ENCODE assay signal across 8 mouse cellular contexts in genomic region chr9:110953550-110954461, GRCm38 (mm10). TPM values are rescaled to one million over a fixed set of nuclear protein-coding genes. Genes with fewer than 3 reads are reported as not detected.
A peak's percentile ranks its signal among the peaks of the same experiment; 100 is the strongest.
DNase-seq lines count a peak whose midpoint lies in the region; ATAC-seq lines count a peak whose summit lies in the region.

No protein-coding gene starts in this region.

- peak overlapping the region; percentile 53 for H3K9ac ChIP-seq in hindbrain, embryonic 11.5 days (ENCODE audit: low read depth, low read length)
- H3K9ac ChIP-seq in lung, embryonic 15.5 days, result peak overlapping the region; percentile 35

- DNase-seq in ES-CJ7 (ENCODE audit: low read depth, low spot score), result peak; percentile 88
- peak; percentile 60 for DNase-seq in c-Kit-positive CD71-negative TER-119-negative erythroid progenitor cells, embryonic 14.5 days (ENCODE audit: low read depth)
- DNase-seq in frontal cortex, postnatal 14 days (ENCODE audit: low spot score in 2 of 2), result peak; percentile 34 to 65
- peak; percentile 85 for DNase-seq in hindbrain, embryonic 11.5 days (ENCODE audit: low spot score)
- peak; percentile 65 for DNase-seq in layer of hippocampus, adult 9-11 months
- DNase-seq in ovary, postnatal 10 days (ENCODE audit: low spot score), result peak; percentile 53
- DNase-seq in thymus, postnatal 14 days, result peak; percentile 81

- 0 out of 2 replicates have a peak, but pooled peaks cover 3% of the 10 kb centered on the region for H3K27me3 ChIP-seq in hindbrain, embryonic 11.5 days (ENCODE audit: control insufficient read depth, insufficient read depth, low read length)
- peaks cover 52% of the 10 kb centered on the region for H3K27me3 ChIP-seq in lung, embryonic 15.5 days

- no peaks in the 10 kb centered on the region for H3K9me3 ChIP-seq in hindbrain, embryonic 11.5 days (ENCODE audit: control insufficient read depth, low read length)
- H3K9me3 ChIP-seq in lung, embryonic 15.5 days, result no peaks in the 10 kb centered on the region

- H3K4me1 ChIP-seq in hindbrain, embryonic 11.5 days (replicated peaks; ENCODE audit: control insufficient read depth, insufficient read depth, low read length), result no peaks in the 10 kb centered on the region
- H3K4me1 ChIP-seq in lung, embryonic 15.5 days, result no peaks in the 10 kb centered on the region

- H3K36me3 ChIP-seq in hindbrain, embryonic 11.5 days (ENCODE audit: control insufficient read depth, insufficient read depth, low read length), result no peaks in the 10 kb centered on the region
- no peaks in the 10 kb centered on the region for H3K36me3 ChIP-seq in lung, embryonic 15.5 days

- peak; percentile 76 for ATAC-seq in hindbrain, embryonic 11.5 days (ENCODE audit: low FRiP score)
- peak; percentile 28; the same call in 1 of the 2 replicates for ATAC-seq in lung, embryonic 15.5 days (ENCODE audit: borderline replicate concordance, extremely low read depth, low FRiP score, low TSS enrichment)

- 1% methylated on average over 44 of the region's 44 CpGs for WGBS in hindbrain, embryonic 11.5 days
- WGBS in lung, embryonic 15.5 days, result 1% methylated on average over 44 of the region's 44 CpGs

- peak overlapping the region; percentile 49 for H3K4me3 ChIP-seq in hindbrain, embryonic 11.5 days (ENCODE audit: low read depth, low read length)
- peak overlapping the region; percentile 50 for H3K4me3 ChIP-seq in lung, embryonic 15.5 days

- peak overlapping the region; percentile 91 for H3K4me2 ChIP-seq in hindbrain, embryonic 11.5 days (replicated peaks; ENCODE audit: low read depth, low read length)
- H3K4me2 ChIP-seq in lung, embryonic 15.5 days, result peak overlapping the region; percentile 94

- no peak overlapping the region for H3K27ac ChIP-seq in hindbrain, embryonic 11.5 days (ENCODE audit: low read depth, low read length)
- H3K27ac ChIP-seq in lung, embryonic 15.5 days, result no peak overlapping the region

RNA-seq across cellular contexts. Expression of gene Lrrc2, which starts 2.5 kb away (rescaled TPM):
- polyA plus RNA-seq in hindbrain, embryonic 11.5 days (2014; fragmentation: Nextera tagmentation; extraction: Ambion mirVana), result 0.06 and 0.21 TPM in 2 replicates
- 0.19 and 0.45 TPM in 2 replicates for polyA plus RNA-seq in lung, embryonic 15.5 days (2015; fragmentation: Nextera tagmentation; extraction: Ambion mirVana)

RNA-seq across cellular contexts. Expression of gene Tdgf1, which starts 7.8 kb away (rescaled TPM):
- polyA plus RNA-seq in hindbrain, embryonic 11.5 days (2014; fragmentation: Nextera tagmentation; extraction: Ambion mirVana), result not detected in 2 replicates
- not detected in 2 replicates for polyA plus RNA-seq in lung, embryonic 15.5 days (2015; fragmentation: Nextera tagmentation; extraction: Ambion mirVana)

RNA-seq across cellular contexts. Expression of gene Rtp3, which starts 36.6 kb away (rescaled TPM):
- 0.21 TPM in 1 of 2 replicates, not detected in the other for polyA plus RNA-seq in hindbrain, embryonic 11.5 days (2014; fragmentation: Nextera tagmentation; extraction: Ambion mirVana)
- 1.1 TPM in 2 replicates for polyA plus RNA-seq in lung, embryonic 15.5 days (2015; fragmentation: Nextera tagmentation; extraction: Ambion mirVana)

RNA-seq across cellular contexts. Expression of gene Fam240a, which starts 37.1 kb away (rescaled TPM):
- not detected in 2 replicates for polyA plus RNA-seq in hindbrain, embryonic 11.5 days (2014; fragmentation: Nextera tagmentation; extraction: Ambion mirVana)
- polyA plus RNA-seq in lung, embryonic 15.5 days (2015; fragmentation: Nextera tagmentation; extraction: Ambion mirVana), result not detected in 2 replicates
